Mouse (Mus musculus) gastrocnemius, postnatal 14 days (tissue): ENCODE measurements around the gene Pdk2. TPM values are rescaled to one million over a fixed set of nuclear protein-coding genes. Genes with fewer than 3 reads are reported as not detected.

Experiments
- total RNA-seq, 2 experiments: library from RNA; stranded (reverse); gene quantifications; 2 replicates each; pipeline ENCODE4 v1.2.3; 2021

The Pdk2 gene
- total RNA-seq, 2 experiments from 2014 or later, result 330 to 344 TPM

Other genes with a start within 250 kb of the Pdk2 start
- 1,000 to 10,000 TPM; 3,539 to 4,018 TPM for gene Col1a1, start 105.1 kb downstream of the Pdk2 start, total RNA-seq
- not detected for gene Hils1, start 73.8 kb downstream of the Pdk2 start, total RNA-seq
- 100 to 1,000 TPM; 201 to 224 TPM for gene Sgca, start 65.0 kb downstream of the Pdk2 start, total RNA-seq
- 10 to 100 TPM; 38.7 to 38.8 TPM for gene Ppp1r9b, start 50.3 kb downstream of the Pdk2 start, total RNA-seq
- gene Samd14, start 31.5 kb downstream of the Pdk2 start, total RNA-seq, result 1 to 10 TPM; 1.7 to 2.2 TPM
- 1 to 10 TPM; 3.5 to 4.0 TPM for gene Itga3, start 35.4 kb upstream of the Pdk2 start, total RNA-seq
- not detected for gene Dlx3, start 78.8 kb upstream of the Pdk2 start, total RNA-seq
- gene Dlx4, start 104.9 kb upstream of the Pdk2 start, total RNA-seq, result not detected
- not detected for gene Tac4, start 220.2 kb upstream of the Pdk2 start, total RNA-seq